Mouse (Mus musculus): Measurements from ENCODE around the gene Psg22. TPM values are rescaled to one million over a fixed set of nuclear protein-coding genes. Genes with fewer than 3 reads are reported as not detected.
"Not testable (repeated sequence)": the region's sequence is repeated elsewhere in the genome, so short reads cannot be mapped to it uniquely, and the experiment has no call there.

Gene Psg22
- polyA plus RNA-seq, 1 experiment, result not detected

DNA sequence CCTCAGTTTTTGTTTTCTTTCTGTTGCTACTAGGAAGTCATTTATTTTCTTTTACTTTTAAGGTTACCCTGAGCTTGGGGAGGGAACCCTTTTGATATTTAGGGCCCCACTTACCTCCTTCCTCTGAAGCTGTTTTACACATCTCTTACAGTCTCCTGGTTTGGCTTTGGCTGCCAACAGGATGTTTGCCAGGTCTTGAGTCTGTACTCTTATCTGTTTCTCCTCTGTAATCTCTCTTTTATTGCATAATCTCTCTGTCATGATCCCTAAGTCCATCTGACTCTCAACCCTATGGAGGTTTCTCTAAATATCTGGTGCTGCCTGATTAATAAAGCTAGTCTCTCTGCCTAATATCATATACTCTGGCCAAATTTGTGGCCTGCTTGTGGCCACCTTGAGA lies 15.2 kb downstream of the Psg22 start:
- Histone ChIP-seq H3K4me3 (no peak overlapping the region), H3K36me3 (ENCODE audit: control insufficient read depth, insufficient read depth) (no peaks in the 10 kb centered on the region), H3K27me3 (ENCODE audit: control insufficient read depth, insufficient read depth, insufficient read length) (no peaks in the 10 kb centered on the region), H3K79me2 (ENCODE audit: control insufficient read depth, insufficient read depth) (no peaks in the 10 kb centered on the region), H3ac (ENCODE audit: control insufficient read depth, insufficient read length) (no peak overlapping the region), H3K4me2 (ENCODE audit: low read depth) (no peak overlapping the region)
- TF ChIP-seq MAX (IDR thresholded peaks at IDR 0.05; ENCODE audit: low read depth) (no peak), REST (IDR thresholded peaks at IDR 0.05; ENCODE audit: insufficient read depth, insufficient read length) (no peak), E2F4 (IDR thresholded peaks at IDR 0.05; ENCODE audit: insufficient read depth) (no peak), MYOD1 (IDR thresholded peaks at IDR 0.05; ENCODE audit: control insufficient read depth in 1 of 3, insufficient read length in 2 of 3, low read depth in 2 of 3) (no peak), POLR2AphosphoS2 (IDR thresholded peaks at IDR 0.05; ENCODE audit: insufficient read length, low read depth) (no peak), POLR2A (IDR thresholded peaks at IDR 0.05; ENCODE audit: insufficient read length, low read depth) (no peak), TCF12 (IDR thresholded peaks at IDR 0.05; ENCODE audit: insufficient read depth, poor library complexity, severe bottlenecking) (no peak), SRF (IDR thresholded peaks at IDR 0.05; ENCODE audit: control insufficient read depth, insufficient read length, low read depth) (no peak), CEBPB (IDR thresholded peaks at IDR 0.05; ENCODE audit: insufficient read depth, poor library complexity, severe bottlenecking) (no peak), TCF3 (IDR thresholded peaks at IDR 0.05; ENCODE audit: insufficient read length, low read depth) (no peak), MYOG (IDR thresholded peaks at IDR 0.05; ENCODE audit: control insufficient read depth in 1 of 3, insufficient read depth in 1 of 3, insufficient read length in 2 of 3, low read depth in 2 of 3) (no peak), USF1 (IDR thresholded peaks at IDR 0.05; ENCODE audit: low read depth) (no peak)

DNA sequence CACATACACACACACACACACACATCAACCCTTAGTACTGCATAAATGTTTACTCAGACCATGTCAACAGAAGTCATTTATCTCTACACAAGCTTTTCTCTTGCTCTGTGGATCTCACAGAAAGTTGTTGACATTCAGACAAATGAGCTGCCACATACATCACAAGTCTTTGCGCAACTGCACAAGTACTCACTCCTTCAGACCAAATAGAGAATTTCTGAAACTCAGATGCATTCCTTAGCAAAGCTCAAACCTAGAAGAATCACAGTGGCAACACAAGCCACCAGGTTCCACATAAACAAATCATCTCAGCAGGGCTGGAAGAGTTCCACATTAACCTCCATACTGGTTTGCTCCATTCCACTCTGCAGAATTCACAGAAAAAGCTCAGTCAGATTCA lies 16.6 kb downstream of the Psg22 start:
- no peak overlapping the region for H3K4me3 ChIP-seq
- no peaks in the 10 kb centered on the region for H3K79me2 ChIP-seq (ENCODE audit: control insufficient read depth, insufficient read depth)
- H3ac ChIP-seq (ENCODE audit: control insufficient read depth, insufficient read length), result no peak overlapping the region
- TF ChIP-seq POLR2A (IDR thresholded peaks at IDR 0.05; ENCODE audit: insufficient read length, low read depth) (no peak), SRF (IDR thresholded peaks at IDR 0.05; ENCODE audit: control insufficient read depth, insufficient read length, low read depth) (no peak), MYOD1 (IDR thresholded peaks at IDR 0.05; ENCODE audit: control insufficient read depth in 1 of 3, insufficient read length in 2 of 3, low read depth in 2 of 3) (no peak), REST (IDR thresholded peaks at IDR 0.05; ENCODE audit: insufficient read depth, insufficient read length) (no peak), POLR2AphosphoS2 (IDR thresholded peaks at IDR 0.05; ENCODE audit: insufficient read length, low read depth) (no peak), TCF3 (IDR thresholded peaks at IDR 0.05; ENCODE audit: insufficient read length, low read depth) (no peak), E2F4 (IDR thresholded peaks at IDR 0.05; ENCODE audit: insufficient read depth) (no peak), MYOG (IDR thresholded peaks at IDR 0.05; ENCODE audit: control insufficient read depth in 1 of 3, insufficient read depth in 1 of 3, insufficient read length in 2 of 3, low read depth in 2 of 3) (no peak), USF1 (IDR thresholded peaks at IDR 0.05; ENCODE audit: low read depth) (no peak), MAX (IDR thresholded peaks at IDR 0.05; ENCODE audit: low read depth) (no peak), CEBPB (IDR thresholded peaks at IDR 0.05; ENCODE audit: insufficient read depth, poor library complexity, severe bottlenecking) (no peak), TCF12 (IDR thresholded peaks at IDR 0.05; ENCODE audit: insufficient read depth, poor library complexity, severe bottlenecking) (no peak)
- H3K4me2 ChIP-seq (ENCODE audit: low read depth), result no peak overlapping the region
- no peaks in the 10 kb centered on the region for H3K27me3 ChIP-seq (ENCODE audit: control insufficient read depth, insufficient read depth, insufficient read length)
- H3K36me3 ChIP-seq (ENCODE audit: control insufficient read depth, insufficient read depth), result no peaks in the 10 kb centered on the region

DNA sequence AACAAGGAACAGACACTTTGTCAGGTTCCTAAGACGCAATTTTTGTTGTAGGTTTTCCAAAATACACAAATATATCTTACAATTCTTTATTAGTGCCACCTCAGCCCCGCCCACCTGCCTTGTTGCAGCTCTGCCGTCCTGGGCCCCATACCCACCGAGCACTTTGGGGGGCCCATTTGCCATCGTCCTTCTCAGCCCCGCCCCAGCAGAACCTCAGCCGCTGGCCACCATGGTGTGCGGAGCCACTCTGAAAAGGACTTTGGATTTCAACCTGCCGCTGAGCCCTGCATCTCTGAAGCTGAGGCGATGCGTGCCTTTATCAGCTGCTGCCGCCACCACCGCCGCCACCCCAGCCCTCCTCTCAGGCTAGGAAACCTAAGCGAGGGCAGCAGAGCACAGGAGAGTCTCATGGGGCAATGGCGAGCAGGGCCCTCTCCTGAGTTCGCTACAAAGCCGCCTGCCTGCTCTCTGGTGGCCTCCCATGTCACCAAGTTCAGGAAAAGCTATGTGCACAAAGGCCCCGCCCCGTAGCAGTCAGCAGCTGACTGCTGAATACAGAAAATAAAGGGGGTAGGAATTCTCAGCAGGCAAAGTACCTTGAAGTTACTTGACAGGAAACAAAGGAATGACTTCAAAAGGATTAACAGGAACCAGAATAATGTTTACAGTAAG lies 28.4 kb downstream of the Psg22 start:
- Histone ChIP-seq H3K4me2 (ENCODE audit: low read depth) (no peak overlapping the region), H3K27me3 (ENCODE audit: control insufficient read depth, insufficient read depth, insufficient read length) (no peaks in the 10 kb centered on the region), H3ac (ENCODE audit: control insufficient read depth, insufficient read length) (no peak overlapping the region), H3K79me2 (ENCODE audit: control insufficient read depth, insufficient read depth) (no peaks in the 10 kb centered on the region), H3K36me3 (ENCODE audit: control insufficient read depth, insufficient read depth) (no peaks in the 10 kb centered on the region), H3K4me3 (no peak overlapping the region)
- TF ChIP-seq MYOD1 (IDR thresholded peaks at IDR 0.05; ENCODE audit: control insufficient read depth in 1 of 3, insufficient read length in 2 of 3, low read depth in 2 of 3) (no peak), POLR2A (IDR thresholded peaks at IDR 0.05; ENCODE audit: insufficient read length, low read depth) (no peak), POLR2AphosphoS2 (IDR thresholded peaks at IDR 0.05; ENCODE audit: insufficient read length, low read depth) (no peak), SRF (IDR thresholded peaks at IDR 0.05; ENCODE audit: control insufficient read depth, insufficient read length, low read depth) (no peak), USF1 (IDR thresholded peaks at IDR 0.05; ENCODE audit: low read depth) (no peak), REST (IDR thresholded peaks at IDR 0.05; ENCODE audit: insufficient read depth, insufficient read length) (no peak), TCF12 (IDR thresholded peaks at IDR 0.05; ENCODE audit: insufficient read depth, poor library complexity, severe bottlenecking) (no peak), E2F4 (IDR thresholded peaks at IDR 0.05; ENCODE audit: insufficient read depth) (no peak), MYOG (IDR thresholded peaks at IDR 0.05; ENCODE audit: control insufficient read depth in 1 of 3, insufficient read depth in 1 of 3, insufficient read length in 2 of 3, low read depth in 2 of 3) (no peak), TCF3 (IDR thresholded peaks at IDR 0.05; ENCODE audit: insufficient read length, low read depth) (no peak), MAX (IDR thresholded peaks at IDR 0.05; ENCODE audit: low read depth) (no peak), CEBPB (IDR thresholded peaks at IDR 0.05; ENCODE audit: insufficient read depth, poor library complexity, severe bottlenecking) (no peak)

DNA sequence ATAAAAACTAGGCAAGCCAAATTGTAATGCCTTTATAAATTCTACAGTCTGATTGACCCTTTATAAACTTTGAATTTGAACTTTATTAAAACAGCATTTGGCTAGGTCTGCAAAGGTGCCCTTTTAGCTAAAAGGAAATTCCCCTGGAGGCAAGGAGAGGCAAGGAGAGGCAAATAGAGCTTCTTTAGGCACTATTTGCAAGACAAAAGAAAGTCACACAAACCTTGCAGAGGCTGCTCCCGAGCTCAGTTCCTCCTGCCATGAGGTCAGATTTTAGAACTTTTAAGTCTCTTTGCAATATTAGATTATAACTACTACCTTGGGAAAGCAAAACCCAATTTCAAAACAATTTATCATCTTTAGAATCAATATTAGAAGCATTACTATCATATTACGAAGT lies 29.5 kb downstream of the Psg22 start:
- not testable (repeated sequence) for H3K4me2 ChIP-seq (ENCODE audit: low read depth); H3K4me3 ChIP-seq; H3K79me2 ChIP-seq (ENCODE audit: control insufficient read depth, insufficient read depth); H3K36me3 ChIP-seq (ENCODE audit: control insufficient read depth, insufficient read depth); H3K27me3 ChIP-seq (ENCODE audit: control insufficient read depth, insufficient read depth, insufficient read length); H3ac ChIP-seq (ENCODE audit: control insufficient read depth, insufficient read length)
